Mouse (Mus musculus) layer of hippocampus, adult 18-20 months (tissue): ENCODE results near the gene Mst1. TPM values are rescaled to one million over a fixed set of nuclear protein-coding genes. Genes with fewer than 3 reads are reported as not detected.

Experiments used
- DNase-seq, 2 experiments: peaks; one replicate each; pipeline ENCODE4 v3.0.0; 2022; ENCODE audit warnings: low spot score in 2 of 2
- total RNA-seq, 2 experiments: library from RNA; stranded (reverse); gene quantifications; 2 replicates each; pipeline ENCODE4 v1.2.3; 2021

Mst1 gene
- total RNA-seq, 2 experiments from 2014 or later: not detected

GRCm38 (mm10) chr9:108056361-108057261, 23.6 kb upstream of the Mst1 start:
- no peak for DNase-seq

- no peak for DNase-seq
These were observed 23.0 kb upstream of the Mst1 start for GRCm38 (mm10) chr9:108057262-108057562.

- no peak for DNase-seq
These were observed 21.9 kb upstream of the Mst1 start for GRCm38 (mm10) chr9:108058291-108058690.

GRCm38 (mm10) chr9:108062142-108062541, 18.1 kb upstream of the Mst1 start:
- no peak for DNase-seq

- no peak for DNase-seq
These were observed 16.9 kb upstream of the Mst1 start for GRCm38 (mm10) chr9:108063361-108063760.

GRCm38 (mm10) chr9:108065491-108066011, 14.7 kb upstream of the Mst1 start:
- DNase-seq: peak in 1 of 2 experiments; percentile 82

GRCm38 (mm10) chr9:108067199-108067598, 13.0 kb upstream of the Mst1 start:
- no peak for DNase-seq

- DNase-seq: peak; percentile 64 to 93
These were observed 12.3 kb upstream of the Mst1 start for GRCm38 (mm10) chr9:108067900-108068299.

GRCm38 (mm10) chr9:108069007-108069406, 11.2 kb upstream of the Mst1 start:
- no peak for DNase-seq

- no peak for DNase-seq
These were observed 10.7 kb upstream of the Mst1 start for GRCm38 (mm10) chr9:108069529-108069928.

GRCm38 (mm10) chr9:108071801-108072200, 8.4 kb upstream of the Mst1 start:
- DNase-seq: no peak

- no peak for DNase-seq
These were observed 7.7 kb upstream of the Mst1 start for GRCm38 (mm10) chr9:108072481-108072924.

- no peak for DNase-seq
These were observed 6.9 kb upstream of the Mst1 start for GRCm38 (mm10) chr9:108073141-108073930.

- DNase-seq: no peak
These were observed 2.3 kb downstream of the Mst1 start for GRCm38 (mm10) chr9:108082549-108082948.

- no peak for DNase-seq
These were observed 2.8 kb downstream of the Mst1 start, which contains the start of gene Rnf123 for GRCm38 (mm10) chr9:108082988-108083431. Rnf123 (minus strand) TSS chr9:108083346.

GRCm38 (mm10) chr9:108083561-108083960, 3.3 kb downstream of the Mst1 start:
- no peak for DNase-seq

- DNase-seq: no peak
These were observed 5.0 kb downstream of the Mst1 start for GRCm38 (mm10) chr9:108085261-108085660.

GRCm38 (mm10) chr9:108090611-108091120, 10.4 kb downstream of the Mst1 start:
- no peak for DNase-seq

GRCm38 (mm10) chr9:108093586-108093985, 13.3 kb downstream of the Mst1 start:
- no peak for DNase-seq

- DNase-seq: peak; percentile 74 to 87
These were observed 14.1 kb downstream of the Mst1 start, which contains the start of gene Apeh for GRCm38 (mm10) chr9:108094184-108094941. Apeh (minus strand) TSS chr9:108094606.

- DNase-seq: no peak
These were observed 14.8 kb downstream of the Mst1 start for GRCm38 (mm10) chr9:108094998-108095411.
